Mouse (Mus musculus): Measurements from ENCODE around the gene Tbc1d13. TPM values are rescaled to one million over a fixed set of nuclear protein-coding genes. Genes with fewer than 3 reads are reported as not detected.

The Tbc1d13 gene
- 17.7 and 20.4 TPM in 2 replicates for polyA plus RNA-seq (2014; fragmentation: Nextera tagmentation; extraction: Ambion mirVana)

DNA sequence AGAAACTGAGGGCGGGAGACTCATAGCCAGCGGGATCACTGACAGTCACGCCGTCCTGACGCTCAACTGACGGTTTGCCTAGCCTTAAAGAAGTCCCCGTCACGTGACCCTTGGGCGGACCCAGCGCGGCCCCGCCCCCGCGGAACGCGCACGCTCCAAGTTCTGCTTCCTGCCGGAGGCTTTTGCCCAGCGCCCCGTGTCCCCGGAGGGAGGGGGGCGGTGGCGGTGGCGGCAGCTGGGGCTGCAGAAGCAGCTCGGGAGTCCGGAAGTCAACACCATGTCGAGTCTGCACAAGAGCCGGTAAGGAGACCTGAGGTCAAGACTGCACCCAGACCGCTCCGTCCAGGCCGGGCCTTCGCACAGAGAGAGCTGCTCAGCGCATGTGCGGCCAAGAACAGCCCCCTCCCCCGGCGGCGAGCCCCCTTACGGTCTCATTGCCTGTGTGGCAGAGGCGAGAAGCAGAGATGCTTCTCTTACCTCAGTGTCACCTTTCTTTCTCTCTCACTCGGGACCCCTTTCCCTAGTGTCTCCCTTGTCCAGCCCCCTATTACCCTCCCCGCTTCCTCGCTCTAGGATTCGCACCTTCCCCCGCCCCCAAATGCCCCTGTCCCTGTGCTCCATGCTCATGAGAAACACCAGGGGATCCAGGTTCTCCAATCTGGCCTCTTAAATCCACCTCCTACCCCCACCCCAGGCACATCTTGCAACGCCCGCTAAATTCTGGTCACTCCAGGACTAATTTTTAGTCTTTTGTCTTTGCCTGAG, at the start of gene Tbc1d13:
Gene Tbc1d13 (plus strand): TSS at position 134 of the 765 bp plus-strand sequence.
- Histone ChIP-seq H3K27me3 (ENCODE audit: control insufficient read depth, insufficient read depth, low read length) (no peaks in the 10 kb centered on the region), H3K4me1 (ENCODE audit: control insufficient read depth, insufficient read depth, low read length) (peaks cover 14% of the 10 kb centered on the region), H3K27ac (replicated peaks; ENCODE audit: low read depth, low read length) (peak within 1 kb of the TSS; percentile 66), H3K4me2 (ENCODE audit: low read length) (peak within 1 kb of the TSS; percentile 68), H3K9me3 (ENCODE audit: control insufficient read depth, low read length) (no peaks in the 10 kb centered on the region), H3K36me3 (ENCODE audit: control insufficient read depth, insufficient read depth, low read length) (peaks cover 23% of the 10 kb centered on the region), H3K9ac (replicated peaks; ENCODE audit: low read length) (peak within 1 kb of the TSS; percentile 70), H3K4me3 (replicated peaks; ENCODE audit: low read depth, low read length) (peak within 1 kb of the TSS; percentile 75)
- under 1% methylated on average over 46 of the region's 46 CpGs for WGBS
- ATAC-seq (ENCODE audit: low FRiP score, low TSS enrichment) (peak; percentile 93), DNase-seq (peak; percentile 97)

GRCm38 (mm10) chr2:30084113-30084512, 49.4 kb upstream of the Tbc1d13 start:
- Histone ChIP-seq H3K9ac (replicated peaks; ENCODE audit: low read length) (peak overlapping the region; percentile 18; the same call in 1 of the 2 replicates), H3K4me3 (replicated peaks; ENCODE audit: low read depth, low read length) (no peak overlapping the region), H3K4me1 (ENCODE audit: control insufficient read depth, insufficient read depth, low read length) (no peaks in the 10 kb centered on the region), H3K4me2 (ENCODE audit: low read length) (peak overlapping the region; percentile 23), H3K9me3 (ENCODE audit: control insufficient read depth, low read length) (no peaks in the 10 kb centered on the region), H3K27ac (replicated peaks; ENCODE audit: low read depth, low read length) (no peak overlapping the region), H3K36me3 (ENCODE audit: control insufficient read depth, insufficient read depth, low read length) (no peaks in the 10 kb centered on the region), H3K27me3 (ENCODE audit: control insufficient read depth, insufficient read depth, low read length) (no peaks in the 10 kb centered on the region)
- 58% methylated on average over 5 of the region's 5 CpGs for WGBS
- ATAC-seq (ENCODE audit: low FRiP score, low TSS enrichment): no peak
- DNase-seq: no peak

DNA sequence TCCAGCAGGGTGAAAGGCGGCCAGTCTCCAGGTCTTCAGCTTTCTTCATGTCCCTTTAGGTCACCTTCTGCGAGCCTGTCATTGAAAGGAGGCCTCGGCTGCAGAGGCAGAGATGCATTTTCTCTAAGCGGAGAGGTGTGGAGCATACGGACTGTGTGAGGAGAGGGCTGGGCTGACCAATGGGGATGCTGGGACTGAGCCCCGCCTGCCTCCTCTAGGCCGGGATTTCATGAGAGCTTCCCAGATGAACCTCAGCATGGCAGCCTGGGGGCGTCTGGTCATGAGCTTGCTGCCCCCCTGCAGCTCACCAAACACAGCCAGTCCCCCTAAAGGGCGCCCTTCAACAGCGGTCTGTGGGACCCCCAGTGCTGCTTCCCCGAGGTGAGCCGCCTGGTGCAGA, 48.9 kb upstream of the Tbc1d13 start:
- Histone ChIP-seq H3K4me3 (replicated peaks; ENCODE audit: low read depth, low read length) (no peak overlapping the region), H3K9me3 (ENCODE audit: control insufficient read depth, low read length) (no peaks in the 10 kb centered on the region), H3K4me1 (ENCODE audit: control insufficient read depth, insufficient read depth, low read length) (no peaks in the 10 kb centered on the region), H3K36me3 (ENCODE audit: control insufficient read depth, insufficient read depth, low read length) (no peaks in the 10 kb centered on the region), H3K9ac (replicated peaks; ENCODE audit: low read length) (peak overlapping the region; percentile 18; the same call in 1 of the 2 replicates), H3K4me2 (ENCODE audit: low read length) (peak overlapping the region; percentile 23), H3K27me3 (ENCODE audit: control insufficient read depth, insufficient read depth, low read length) (no peaks in the 10 kb centered on the region), H3K27ac (replicated peaks; ENCODE audit: low read depth, low read length) (no peak overlapping the region)
- DNase-seq: peak; percentile 49
- 4% methylated on average over 12 of the region's 12 CpGs for WGBS
- no peak for ATAC-seq (ENCODE audit: low FRiP score, low TSS enrichment)

DNA sequence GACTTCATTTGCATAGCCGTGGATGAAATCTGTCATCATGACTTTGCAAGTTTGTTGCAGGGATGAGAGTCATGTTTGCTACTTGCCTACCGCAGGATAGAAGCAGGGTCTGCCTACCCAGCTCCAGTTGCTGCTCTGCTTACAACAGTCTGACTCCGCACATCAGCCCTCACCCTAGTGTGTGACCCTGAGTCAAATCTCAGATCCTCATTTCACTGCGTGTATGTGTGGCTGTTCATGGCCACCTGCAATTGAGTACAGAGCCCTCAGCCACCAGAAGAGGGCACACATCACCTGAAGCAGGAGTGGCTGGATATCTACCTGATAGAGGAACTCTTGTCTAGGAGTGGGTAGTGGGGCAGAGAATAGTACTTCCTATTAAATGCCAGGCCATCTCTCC, 46.2 kb upstream of the Tbc1d13 start:
- Histone ChIP-seq H3K4me3 (replicated peaks; ENCODE audit: low read depth, low read length) (no peak overlapping the region), H3K27ac (replicated peaks; ENCODE audit: low read depth, low read length) (no peak overlapping the region), H3K36me3 (ENCODE audit: control insufficient read depth, insufficient read depth, low read length) (no peaks in the 10 kb centered on the region; the same call in 1 of the 2 replicates), H3K27me3 (ENCODE audit: control insufficient read depth, insufficient read depth, low read length) (no peaks in the 10 kb centered on the region), H3K4me1 (ENCODE audit: control insufficient read depth, insufficient read depth, low read length) (no peaks in the 10 kb centered on the region), H3K9ac (replicated peaks; ENCODE audit: low read length) (no peak overlapping the region), H3K9me3 (ENCODE audit: control insufficient read depth, low read length) (no peaks in the 10 kb centered on the region), H3K4me2 (ENCODE audit: low read length) (no peak overlapping the region)
- no peak for ATAC-seq (ENCODE audit: low FRiP score, low TSS enrichment)
- WGBS: 91% methylated on average over 4 of the region's 4 CpGs
- DNase-seq: no peak

DNA sequence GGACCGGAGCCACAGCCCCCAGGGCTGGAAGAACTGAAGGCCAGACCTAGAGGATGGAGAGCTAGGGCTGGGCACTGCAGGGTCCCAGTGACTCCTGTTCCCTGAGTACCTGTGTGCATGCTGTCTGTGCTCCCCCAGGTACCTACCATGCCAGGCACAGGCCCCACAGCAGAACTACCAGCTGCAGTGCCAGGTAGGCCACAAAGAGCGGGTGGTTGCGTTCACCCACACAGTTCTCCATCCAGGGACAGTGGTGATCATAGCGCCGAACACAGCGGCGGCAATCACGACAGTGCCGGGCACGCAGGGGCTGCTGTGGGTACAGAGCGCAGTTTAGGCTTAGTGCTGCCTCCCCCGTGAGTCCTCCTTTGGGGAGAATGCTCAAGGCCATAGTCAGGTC, 42.0 kb upstream of the Tbc1d13 start:
- Histone ChIP-seq H3K9me3 (ENCODE audit: control insufficient read depth, low read length) (no peaks in the 10 kb centered on the region), H3K27ac (replicated peaks; ENCODE audit: low read depth, low read length) (no peak overlapping the region), H3K36me3 (ENCODE audit: control insufficient read depth, insufficient read depth, low read length) (peaks cover 3% of the 10 kb centered on the region; the same call in 1 of the 2 replicates), H3K4me1 (ENCODE audit: control insufficient read depth, insufficient read depth, low read length) (peaks cover 10% of the 10 kb centered on the region), H3K4me2 (ENCODE audit: low read length) (no peak overlapping the region), H3K4me3 (replicated peaks; ENCODE audit: low read depth, low read length) (no peak overlapping the region), H3K27me3 (ENCODE audit: control insufficient read depth, insufficient read depth, low read length) (no peaks in the 10 kb centered on the region), H3K9ac (replicated peaks; ENCODE audit: low read length) (no peak overlapping the region)
- DNase-seq (no peak), ATAC-seq (ENCODE audit: low FRiP score, low TSS enrichment) (no peak)
- 93% methylated on average over 12 of the region's 12 CpGs for WGBS

- peak; percentile 5 for DNase-seq
- Histone ChIP-seq H3K27ac (replicated peaks; ENCODE audit: low read depth, low read length) (no peak overlapping the region), H3K9me3 (ENCODE audit: control insufficient read depth, low read length) (no peaks in the 10 kb centered on the region), H3K36me3 (ENCODE audit: control insufficient read depth, insufficient read depth, low read length) (peaks cover 11% of the 10 kb centered on the region), H3K4me2 (ENCODE audit: low read length) (peak overlapping the region; percentile 84), H3K4me1 (ENCODE audit: control insufficient read depth, insufficient read depth, low read length) (peaks cover 10% of the 10 kb centered on the region), H3K4me3 (replicated peaks; ENCODE audit: low read depth, low read length) (no peak overlapping the region), H3K9ac (replicated peaks; ENCODE audit: low read length) (no peak overlapping the region), H3K27me3 (ENCODE audit: control insufficient read depth, insufficient read depth, low read length) (no peaks in the 10 kb centered on the region)
- 54% methylated on average over 6 of the region's 6 CpGs for WGBS
- no peak for ATAC-seq (ENCODE audit: low FRiP score, low TSS enrichment)
Observed at GRCm38 (mm10) chr2:30092280-30092918, 41.1 kb upstream of the Tbc1d13 start.

DNA sequence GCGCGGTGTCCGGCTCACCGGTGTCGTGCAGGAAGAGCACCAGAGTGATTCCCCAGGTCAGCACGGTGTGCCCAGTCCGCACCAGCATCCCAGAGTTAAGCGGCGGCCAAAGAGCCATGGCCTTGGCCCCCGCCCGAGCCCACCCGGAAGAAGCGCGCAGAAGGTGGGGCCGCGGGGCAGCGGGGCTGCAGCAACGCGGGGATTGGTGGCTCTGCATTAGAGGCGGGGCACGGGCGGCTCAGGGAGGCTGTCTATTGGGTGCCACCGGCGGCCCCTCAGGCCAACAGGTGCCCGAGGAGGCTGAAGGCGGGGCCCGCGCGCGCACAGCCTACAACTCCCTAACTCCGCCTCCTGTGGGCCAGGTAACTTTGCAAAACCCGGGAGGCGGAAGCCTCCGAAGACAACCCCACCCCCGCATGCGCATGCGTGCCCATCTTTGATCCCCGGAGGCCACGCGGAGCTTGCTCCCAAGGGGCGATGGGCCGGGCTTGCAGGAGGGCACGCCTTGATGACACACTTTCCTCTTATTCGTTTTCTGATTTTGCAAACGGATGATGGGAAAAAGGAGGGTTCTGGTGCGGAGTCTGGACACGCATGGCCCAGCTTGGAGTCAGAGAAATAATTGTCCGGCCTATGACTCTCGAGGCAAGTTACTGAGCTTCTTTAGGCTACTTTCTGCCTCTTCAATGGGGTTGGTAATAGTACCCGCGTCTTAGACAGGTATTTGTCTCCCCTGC, 39.9 kb upstream of the Tbc1d13 start, which contains the start of gene Zdhhc12:
Gene Zdhhc12 (minus strand): TSS at position 178 of the 737 bp plus-strand sequence.
- Histone ChIP-seq H3K9ac (replicated peaks; ENCODE audit: low read length) (peak within 1 kb of the TSS; percentile 49), H3K4me1 (ENCODE audit: control insufficient read depth, insufficient read depth, low read length) (peaks cover 10% of the 10 kb centered on the region), H3K4me3 (replicated peaks; ENCODE audit: low read depth, low read length) (peak within 1 kb of the TSS; percentile 56), H3K27ac (replicated peaks; ENCODE audit: low read depth, low read length) (0 out of 2 replicates have a peak within 1 kb of the TSS, but pooled peaks have one; percentile 32), H3K27me3 (ENCODE audit: control insufficient read depth, insufficient read depth, low read length) (no peaks in the 10 kb centered on the region), H3K36me3 (ENCODE audit: control insufficient read depth, insufficient read depth, low read length) (peaks cover 22% of the 10 kb centered on the region), H3K4me2 (ENCODE audit: low read length) (peak within 1 kb of the TSS; percentile 84), H3K9me3 (ENCODE audit: control insufficient read depth, low read length) (no peaks in the 10 kb centered on the region)
- whole genome bisulfite sequencing: under 1% methylated on average over 51 of the region's 51 CpGs
- DNase-seq: peak; percentile 92
- ATAC-seq (ENCODE audit: low FRiP score, low TSS enrichment): peak; percentile 95

GRCm38 (mm10) chr2:30094208-30094588, 39.3 kb upstream of the Tbc1d13 start:
- Histone ChIP-seq H3K9me3 (ENCODE audit: control insufficient read depth, low read length) (no peaks in the 10 kb centered on the region), H3K36me3 (ENCODE audit: control insufficient read depth, insufficient read depth, low read length) (peaks cover 27% of the 10 kb centered on the region), H3K4me1 (ENCODE audit: control insufficient read depth, insufficient read depth, low read length) (peaks cover 10% of the 10 kb centered on the region), H3K27me3 (ENCODE audit: control insufficient read depth, insufficient read depth, low read length) (no peaks in the 10 kb centered on the region), H3K4me2 (ENCODE audit: low read length) (peak overlapping the region; percentile 84), H3K27ac (replicated peaks; ENCODE audit: low read depth, low read length) (0 out of 2 replicates have a peak overlapping the region, but pooled peaks have one; percentile 32), H3K4me3 (replicated peaks; ENCODE audit: low read depth, low read length) (peak overlapping the region; percentile 56), H3K9ac (replicated peaks; ENCODE audit: low read length) (peak overlapping the region; percentile 49)
- ATAC-seq (ENCODE audit: low FRiP score, low TSS enrichment): no peak
- 3% methylated on average over 13 of the region's 13 CpGs for WGBS
- DNase-seq: peak; percentile 46
